Mouse (Mus musculus) hindbrain, embryonic 11.5 days (tissue): ENCODE measurements around the gene Ttc34. TPM values are rescaled to one million over a fixed set of nuclear protein-coding genes. Genes with fewer than 3 reads are reported as not detected.
A peak's percentile ranks its signal among the peaks of the same experiment; 100 is the strongest.

Source experiments
- ATAC-seq: fragments of 200-750 bp; cut with Nextera tagmentation; 2 replicates; pipeline ENCODE4 v1.8.0; 2017; ENCODE audit warnings: mild to moderate bottlenecking, moderate TSS enrichment, moderate library complexity; ENCODE audit not compliant: low FRiP score
- DNase-seq: peaks from one replicate; pipeline ENCODE4 v3.0.0-alpha.2; 2015; ENCODE audit warnings: low spot score
- H3K27ac ChIP-seq: fragments of 300-500 bp; sonication (generic); 2 replicates; pipeline ENCODE4 v1.5.1; 2014; ENCODE audit warnings: mild to moderate bottlenecking, low read depth, low read length
- H3K27me3 ChIP-seq: fragments of 300-500 bp; sonication (generic); 2 replicates; pipeline ENCODE4 v1.6.1; 2014; ENCODE audit warnings: mild to moderate bottlenecking, low read length, moderate library complexity, mixed read lengths; ENCODE audit not compliant: control insufficient read depth, insufficient read depth
- H3K36me3 ChIP-seq: fragments of 300-500 bp; sonication (generic); 2 replicates; pipeline ENCODE4 v1.6.1; 2014; ENCODE audit warnings: mild to moderate bottlenecking, low read length, moderate library complexity, mixed read lengths; ENCODE audit not compliant: control insufficient read depth, insufficient read depth
- H3K4me1 ChIP-seq: fragments of 300-500 bp; sonication (generic); replicated peaks from 2 replicates; pipeline ENCODE4 v1.6.1; 2014; ENCODE audit warnings: low read length, mixed read lengths; ENCODE audit not compliant: control insufficient read depth, insufficient read depth
- H3K4me2 ChIP-seq: fragments of 300-500 bp; sonication (generic); replicated peaks from 2 replicates; pipeline ENCODE4 v1.6.1; 2014; ENCODE audit warnings: mild to moderate bottlenecking, low read depth, low read length
- H3K4me3 ChIP-seq: fragments of 300-500 bp; sonication (generic); 2 replicates; pipeline ENCODE4 v1.5.1; 2014; ENCODE audit warnings: low read depth, low read length
- H3K9ac ChIP-seq: fragments of 300-500 bp; sonication (generic); 2 replicates; pipeline ENCODE4 v1.6.1; 2014; ENCODE audit warnings: low read depth, low read length
- H3K9me3 ChIP-seq: fragments of 300-500 bp; sonication (generic); 2 replicates; pipeline ENCODE4 v1.6.1; 2016; ENCODE audit warnings: low read length; ENCODE audit not compliant: control insufficient read depth
- WGBS: fragments of 180-500 bp; shearing (Covaris S2); extraction: QIAGEN DNeasy Blood & Tissue Kit; methylation state at CpG from one replicate; pipeline ENCODE4 v1.1.7; 2014; 5-methylcytosine and 5-hydroxymethylcytosine counted together
- polyA plus RNA-seq: library from polyadenylated mRNA; unstranded; fragments of >200 nt; fragmentation: Nextera tagmentation; extraction: Ambion mirVana; gene quantifications from 2 replicates; pipeline ENCODE4 v1.2.1, GENCODE M21; 2014

The Ttc34 gene
- polyA plus RNA-seq, 1 experiment from 2014 or later, result 0.09 TPM

DNA sequence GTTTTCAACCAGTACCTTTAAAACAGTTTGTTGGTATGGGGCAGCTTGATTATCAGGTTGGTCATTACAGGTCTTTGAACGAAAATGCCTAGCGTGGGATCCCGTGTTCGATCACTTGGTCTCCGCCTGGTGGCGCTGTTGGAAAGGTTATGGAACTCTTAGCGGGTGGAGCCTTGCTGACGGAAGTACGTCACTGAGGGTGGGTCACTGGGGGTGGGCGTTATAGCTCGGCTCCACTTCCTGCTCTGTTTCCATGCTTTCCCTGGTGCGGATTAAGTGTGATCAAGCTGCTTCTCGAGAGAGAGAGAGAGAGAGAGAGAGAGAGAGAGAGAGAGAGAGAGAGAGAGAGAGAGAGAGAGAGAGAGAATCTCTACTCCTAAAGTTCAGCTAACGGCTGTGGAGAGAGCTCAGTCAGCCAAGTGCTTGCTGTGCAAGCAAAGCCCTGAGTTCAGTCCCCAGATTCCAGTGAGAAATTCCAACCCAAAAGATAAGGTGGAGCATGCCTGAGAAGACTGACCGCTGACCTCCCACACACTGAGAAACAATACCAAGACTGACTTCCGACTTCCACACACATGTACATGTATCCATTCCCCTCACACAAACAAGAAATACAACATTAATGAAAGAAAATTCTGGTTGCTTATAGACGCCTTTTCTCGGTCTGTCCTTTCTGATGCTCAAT, 40.7 kb downstream of the Ttc34 start:
- Histone ChIP-seq H3K9me3 (no peaks in the 10 kb centered on the region), H3K27ac (no peak overlapping the region)

DNA sequence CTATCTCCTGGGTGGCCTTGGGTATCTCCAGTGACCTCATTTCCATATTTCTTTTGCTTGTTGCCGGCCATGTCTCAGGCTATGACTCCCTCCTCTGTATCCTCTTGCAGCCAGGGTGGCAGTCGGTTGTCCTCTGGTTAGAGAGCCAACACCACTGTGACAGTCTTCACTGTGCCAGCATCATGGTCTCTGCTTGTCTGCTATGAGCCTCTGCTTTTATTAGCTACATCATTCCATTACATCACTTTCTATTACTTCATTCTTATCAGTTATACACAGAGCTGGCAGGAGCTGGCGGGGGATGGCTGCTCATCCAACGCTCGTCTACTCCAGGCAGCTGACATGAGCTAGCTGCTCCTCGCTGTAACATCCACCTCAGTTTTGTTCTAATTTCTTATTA, 43.5 kb downstream of the Ttc34 start:
- DNase-seq (no peak), ATAC-seq (no peak)
- Histone ChIP-seq H3K9me3 (no peaks in the 10 kb centered on the region), H3K4me2 (no peak overlapping the region), H3K36me3 (no peaks in the 10 kb centered on the region), H3K4me3 (no peak overlapping the region), H3K9ac (no peak overlapping the region), H3K4me1 (no peaks in the 10 kb centered on the region), H3K27ac (no peak overlapping the region), H3K27me3 (no peaks in the 10 kb centered on the region)
- WGBS, result 84% methylated on average over 6 of the region's 6 CpGs

More for the DNA sequence above, 40.7 kb downstream of the Ttc34 start:
- H3K36me3 ChIP-seq, result no peaks in the 10 kb centered on the region
- H3K4me1 ChIP-seq, result no peaks in the 10 kb centered on the region
- peak overlapping the region; percentile 43 for H3K4me2 ChIP-seq
- H3K9ac ChIP-seq, result peak overlapping the region; percentile 32; the same call in 1 of the 2 replicates
- ATAC-seq (peak; percentile 94), DNase-seq (peak; percentile 99)
- no peaks in the 10 kb centered on the region for H3K27me3 ChIP-seq
- WGBS, result 12% methylated on average over 17 of the region's 18 CpGs
- peak overlapping the region; percentile 17 for H3K4me3 ChIP-seq

DNA sequence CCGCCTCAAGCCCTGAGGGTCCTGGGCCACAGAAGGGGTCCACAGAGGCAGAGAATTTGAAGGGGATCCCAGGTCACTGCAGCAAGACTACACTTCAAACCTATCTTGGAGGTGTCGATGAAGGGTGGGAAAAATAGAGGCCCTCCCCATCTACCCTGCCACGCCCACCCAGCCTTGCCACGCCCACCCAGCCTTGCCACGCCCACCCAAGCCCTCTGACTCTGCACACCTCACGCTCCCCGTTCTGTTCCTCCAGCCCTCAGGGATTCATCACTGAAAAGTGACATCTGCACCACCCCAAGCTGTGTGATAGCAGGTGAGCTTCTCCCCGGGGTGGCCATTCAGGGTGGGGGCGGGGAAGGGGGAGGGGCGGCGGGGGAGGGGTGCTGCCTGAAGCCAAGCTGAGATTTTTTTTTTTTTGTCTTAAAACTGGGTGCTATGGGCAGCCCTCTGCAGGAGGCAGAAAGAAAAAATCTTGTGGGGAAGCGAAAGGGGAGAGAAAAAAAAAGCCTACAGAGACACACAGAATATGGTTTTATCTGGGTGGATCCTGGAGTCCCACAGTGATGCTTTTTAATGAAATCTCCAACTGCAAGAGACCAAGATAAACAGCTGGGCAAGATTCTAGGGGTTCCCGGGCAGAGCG, 44.9 kb downstream of the Ttc34 start:
- Histone ChIP-seq H3K27me3 (no peaks in the 10 kb centered on the region), H3K9ac (no peak overlapping the region), H3K4me3 (no peak overlapping the region), H3K4me2 (no peak overlapping the region), H3K27ac (no peak overlapping the region), H3K36me3 (no peaks in the 10 kb centered on the region), H3K4me1 (no peaks in the 10 kb centered on the region), H3K9me3 (no peaks in the 10 kb centered on the region)
- DNase-seq (no peak), ATAC-seq (no peak)
- 30% methylated on average over 12 of the region's 14 CpGs for WGBS

DNA sequence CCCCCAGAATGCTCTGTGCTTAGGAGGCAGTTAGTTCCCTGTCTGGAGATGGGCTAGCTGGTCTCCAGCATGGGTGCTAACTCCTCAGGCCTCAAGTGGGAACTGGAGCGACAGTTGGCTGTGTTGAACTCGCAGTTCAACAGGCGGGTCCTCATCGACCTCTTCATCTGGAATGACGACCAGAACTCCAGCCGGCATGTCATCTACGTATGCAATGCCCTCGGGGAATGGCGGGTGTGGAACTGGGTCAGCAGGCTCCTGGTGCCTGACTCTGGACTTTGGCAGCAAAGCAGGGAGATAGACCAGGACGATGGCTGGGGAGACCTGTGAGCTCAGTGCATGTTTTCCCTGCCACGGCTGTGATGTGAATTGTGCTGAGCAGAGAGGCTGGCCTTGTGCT, 48.2 kb downstream of the Ttc34 start:
- H3K9me3 ChIP-seq, result no peaks in the 10 kb centered on the region
- no peaks in the 10 kb centered on the region for H3K27me3 ChIP-seq
- no peak for ATAC-seq
- H3K9ac ChIP-seq, result no peak overlapping the region
- H3K4me3 ChIP-seq, result no peak overlapping the region
- no peaks in the 10 kb centered on the region for H3K4me1 ChIP-seq
- no peaks in the 10 kb centered on the region for H3K36me3 ChIP-seq
- DNase-seq, result no peak
- no peak overlapping the region for H3K4me2 ChIP-seq
- no peak overlapping the region for H3K27ac ChIP-seq
- WGBS, result 88% methylated on average over 11 of the region's 11 CpGs

DNA sequence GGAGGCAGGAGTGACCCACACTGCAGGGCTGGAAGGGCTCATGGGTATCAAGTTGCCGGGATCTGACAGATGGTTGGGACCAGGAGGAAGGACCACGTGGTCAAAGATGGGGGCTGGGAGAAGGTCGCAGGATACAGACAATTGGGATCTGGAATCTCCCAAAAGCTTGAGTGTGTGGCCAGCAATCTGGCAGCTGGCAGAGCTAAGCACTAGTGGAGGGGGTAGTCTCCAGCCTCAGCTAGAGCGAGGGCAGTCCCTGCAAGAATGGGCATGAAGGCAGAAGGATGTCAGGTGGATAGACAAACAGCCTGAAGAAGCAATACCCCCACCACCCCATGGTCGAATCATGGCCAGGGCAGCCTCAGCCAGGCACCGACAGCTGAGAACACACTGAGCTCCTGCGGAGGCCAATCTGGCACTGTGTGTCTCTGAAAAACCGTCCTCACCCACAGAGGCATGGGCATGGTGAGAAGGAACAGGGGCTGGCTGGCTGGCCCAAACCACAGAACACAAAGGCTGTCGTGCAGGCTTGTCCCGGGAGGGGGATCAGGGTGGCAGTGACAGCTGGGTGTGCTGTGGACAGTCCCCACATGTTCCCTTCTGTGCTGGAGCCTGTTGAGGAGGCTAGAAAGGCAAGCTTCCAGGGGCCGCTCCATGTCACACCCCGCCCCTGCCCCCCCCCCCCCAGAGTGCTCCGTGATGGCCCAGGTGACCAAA, 49.8 kb downstream of the Ttc34 start:
- Histone ChIP-seq H3K9ac (no peak overlapping the region), H3K27me3 (no peaks in the 10 kb centered on the region), H3K4me2 (no peak overlapping the region), H3K4me1 (no peaks in the 10 kb centered on the region), H3K27ac (0 out of 2 replicates have a peak overlapping the region, but pooled peaks have one; percentile 17), H3K36me3 (no peaks in the 10 kb centered on the region), H3K9me3 (no peaks in the 10 kb centered on the region), H3K4me3 (no peak overlapping the region)
- ATAC-seq (no peak), DNase-seq (no peak)
- 78% methylated on average over 13 of the region's 13 CpGs for WGBS

DNA sequence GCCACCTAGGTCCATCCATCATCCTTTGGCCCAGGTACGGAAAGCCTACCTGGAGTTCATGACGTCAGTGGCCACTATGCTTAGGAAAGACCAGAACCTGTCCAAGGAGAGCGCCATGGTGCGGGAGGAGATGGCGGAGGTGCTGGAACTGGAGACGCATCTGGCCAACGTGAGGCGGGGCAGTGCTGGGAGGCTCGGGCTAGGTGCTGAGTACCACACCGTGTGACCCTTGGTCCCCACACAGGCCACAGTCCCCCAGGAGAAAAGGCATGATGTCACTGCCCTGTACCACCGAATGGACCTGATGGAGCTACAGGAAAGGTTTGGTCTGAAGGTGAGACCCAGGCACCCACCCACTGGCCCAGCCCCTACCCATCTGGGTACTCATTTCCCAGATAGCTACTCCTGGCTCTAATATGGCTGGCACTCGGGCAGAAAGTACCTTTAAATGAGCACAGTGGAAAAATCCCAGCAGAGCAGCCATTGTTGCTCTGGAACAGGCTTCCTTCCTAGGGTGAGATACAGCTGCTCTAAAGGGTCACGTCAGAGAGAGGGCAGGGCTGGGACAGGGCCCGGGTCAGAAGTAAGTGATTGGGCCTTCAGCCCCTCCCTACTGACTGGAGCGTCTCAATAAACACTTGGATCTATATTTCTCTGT, 50.5 kb downstream of the Ttc34 start:
- no peak overlapping the region for H3K9ac ChIP-seq
- no peaks in the 10 kb centered on the region for H3K9me3 ChIP-seq
- no peaks in the 10 kb centered on the region for H3K36me3 ChIP-seq
- H3K27me3 ChIP-seq, result no peaks in the 10 kb centered on the region
- H3K4me2 ChIP-seq, result no peak overlapping the region
- no peak for ATAC-seq
- H3K4me1 ChIP-seq, result no peaks in the 10 kb centered on the region
- no peak overlapping the region for H3K27ac ChIP-seq
- 83% methylated on average over 15 of the region's 15 CpGs for WGBS
- DNase-seq, result no peak
- H3K4me3 ChIP-seq, result no peak overlapping the region

DNA sequence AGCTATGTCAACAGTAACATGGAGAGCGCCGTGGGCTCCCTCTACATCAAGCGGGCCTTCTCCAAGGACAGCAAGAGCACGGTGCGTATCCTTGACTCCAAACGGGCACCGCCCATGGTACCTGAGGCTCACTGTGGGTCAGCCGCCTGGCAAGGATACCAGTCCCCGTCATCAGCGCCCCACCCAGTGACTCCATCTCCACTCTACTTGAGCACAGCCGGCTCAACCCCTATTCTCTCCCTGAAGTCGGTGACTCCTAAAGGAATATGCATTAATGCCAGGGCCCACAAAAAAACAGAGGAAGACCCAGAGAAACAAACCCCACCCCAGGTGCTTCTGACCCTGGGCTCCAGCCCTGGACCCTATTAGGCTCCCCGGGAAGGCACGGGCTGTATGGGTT, 53.6 kb downstream of the Ttc34 start:
- no peak for DNase-seq
- 88% methylated on average over 14 of the region's 14 CpGs for WGBS

DNA sequence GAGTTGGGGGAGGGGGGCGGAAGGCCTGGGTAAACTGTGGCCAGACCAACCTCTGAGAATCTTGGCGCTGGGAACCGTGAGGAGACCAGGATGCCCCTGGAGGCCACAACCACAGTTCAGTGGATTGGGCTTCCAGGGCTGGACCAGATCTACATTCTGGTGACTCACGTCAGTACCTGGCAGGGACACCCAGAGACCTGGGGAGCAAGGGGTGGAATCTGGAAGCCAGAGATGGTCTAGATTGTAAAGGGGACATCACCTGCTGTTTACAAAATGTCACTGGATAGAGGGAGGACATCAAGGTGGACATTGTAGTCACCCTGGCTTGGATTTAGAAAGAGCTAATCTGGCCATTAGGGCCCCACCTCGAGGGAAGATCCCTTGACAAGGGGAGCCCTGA, 58.3 kb downstream of the Ttc34 start:
- H3K4me1 ChIP-seq, result peaks cover 2% of the 10 kb centered on the region; the same call in 1 of the 2 replicates
- H3K36me3 ChIP-seq, result no peaks in the 10 kb centered on the region
- no peak overlapping the region for H3K4me3 ChIP-seq
- no peak overlapping the region for H3K4me2 ChIP-seq
- H3K27me3 ChIP-seq, result no peaks in the 10 kb centered on the region
- no peak for ATAC-seq
- H3K27ac ChIP-seq, result no peak overlapping the region
- 78% methylated on average over 5 of the region's 5 CpGs for WGBS
- DNase-seq, result no peak
- H3K9me3 ChIP-seq, result no peaks in the 10 kb centered on the region
- H3K9ac ChIP-seq, result no peak overlapping the region

More for the DNA sequence above, 53.6 kb downstream of the Ttc34 start:
- ATAC-seq, result no peak
- Histone ChIP-seq H3K9ac (no peak overlapping the region), H3K36me3 (no peaks in the 10 kb centered on the region), H3K27ac (no peak overlapping the region), H3K4me1 (no peaks in the 10 kb centered on the region), H3K4me2 (no peak overlapping the region), H3K9me3 (no peaks in the 10 kb centered on the region), H3K4me3 (no peak overlapping the region), H3K27me3 (no peaks in the 10 kb centered on the region)
